Mouse (Mus musculus) layer of hippocampus, postnatal 36 days (tissue): Measurements from ENCODE around the gene Bcl2. TPM values are rescaled to one million over a fixed set of nuclear protein-coding genes. Genes with fewer than 3 reads are reported as not detected.

ENCODE experiments used
- DNase-seq, 2 experiments: peaks; one replicate each; pipeline ENCODE4 v3.0.0; 2022
- total RNA-seq, 2 experiments: library from RNA; stranded (reverse); gene quantifications; 2 replicates each; pipeline ENCODE4 v1.2.3; 2021

The Bcl2 gene
- total RNA-seq, 2 experiments from 2014 or later: 9.3 to 9.4 TPM

DNA sequence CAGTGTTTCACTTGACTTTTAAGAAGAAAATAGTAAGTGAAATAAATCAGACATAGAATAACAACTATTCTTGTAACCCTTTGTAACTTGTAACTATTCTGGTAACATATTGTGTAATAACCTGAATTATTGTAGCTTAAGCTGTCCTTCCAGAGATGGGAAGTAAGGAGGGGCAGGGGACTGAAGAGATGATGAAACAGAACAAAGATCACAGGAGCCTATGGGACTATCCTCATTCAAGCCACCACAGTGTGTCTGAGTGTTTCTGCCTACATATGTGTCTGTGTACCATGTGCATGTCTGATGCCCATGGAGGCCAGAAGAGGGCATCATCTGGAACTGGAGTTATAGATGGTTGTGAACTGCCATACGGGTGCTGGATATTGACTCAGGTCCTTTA is 49.1 kb downstream of the Bcl2 start:
- DNase-seq: no peak

DNA sequence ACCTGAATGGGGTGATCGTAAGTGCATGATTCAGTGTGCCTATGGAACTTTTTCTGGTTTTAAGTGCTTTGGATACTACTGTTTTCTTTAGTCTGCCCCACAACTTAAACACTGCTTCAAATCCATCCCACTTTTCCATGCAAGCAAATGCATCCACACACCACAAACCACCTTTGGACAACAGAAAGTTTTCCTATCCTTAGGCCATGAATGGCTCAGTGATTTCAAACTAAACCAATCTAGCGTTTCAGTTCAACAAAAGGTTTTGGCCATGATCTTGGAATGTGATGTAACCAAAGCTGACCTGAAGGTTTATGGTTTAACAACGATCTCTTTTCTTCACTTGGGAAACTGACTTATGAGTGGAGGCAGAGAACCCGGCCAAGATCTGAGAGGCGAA is 51.6 kb downstream of the Bcl2 start:
- no peak for DNase-seq

DNA sequence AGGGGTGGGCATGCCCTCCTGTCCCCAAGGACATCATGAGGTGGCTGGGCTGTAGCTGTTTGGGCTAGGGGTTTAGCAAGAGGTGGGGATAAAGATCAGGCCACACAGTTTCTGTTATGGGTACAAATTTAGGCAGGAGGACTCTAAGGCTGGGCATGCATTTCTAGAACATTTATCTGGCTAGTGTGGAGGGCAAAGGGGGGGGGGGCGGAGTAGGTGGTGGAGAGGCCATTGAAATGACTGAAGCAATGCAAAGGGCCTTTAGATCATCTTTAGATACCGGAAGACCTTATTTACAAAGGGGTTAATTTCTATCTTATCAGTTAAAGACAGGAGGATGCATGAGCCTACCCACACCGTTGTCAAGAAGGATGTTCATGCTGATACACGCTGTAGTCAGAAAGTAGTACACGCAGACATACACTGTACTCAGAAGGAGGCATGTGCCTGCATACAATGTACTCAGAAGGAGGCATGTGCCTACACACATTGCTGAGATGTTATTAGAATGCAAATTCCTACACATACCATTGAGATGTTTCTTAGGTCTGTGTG is 55.7 kb downstream of the Bcl2 start:
- DNase-seq: no peak

DNA sequence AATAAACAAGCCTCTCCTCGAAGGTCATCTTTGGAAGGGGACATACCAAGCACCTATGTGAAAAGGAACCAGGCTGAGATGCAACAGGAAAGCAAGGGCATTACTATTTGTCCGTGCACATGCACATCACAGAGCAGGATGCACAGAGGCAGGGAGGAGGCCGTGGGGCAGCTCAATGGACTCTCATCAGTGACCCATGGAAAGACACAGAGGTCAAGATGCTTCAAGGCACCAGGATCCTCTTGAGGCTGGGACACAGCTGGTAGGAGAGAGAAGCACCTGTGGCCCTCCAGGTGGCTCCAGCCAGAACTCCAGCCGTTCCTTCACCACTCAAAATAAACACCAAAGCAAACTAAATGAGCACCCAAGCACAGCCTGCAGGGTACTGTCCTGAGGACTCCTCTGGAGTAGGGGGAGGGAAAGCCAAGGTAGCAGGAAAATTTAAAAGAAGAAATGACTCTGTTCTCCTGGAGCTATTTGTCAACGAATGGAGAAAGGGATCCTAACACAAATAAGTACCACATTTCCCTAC is 57.8 kb downstream of the Bcl2 start:
- DNase-seq: no peak

DNA sequence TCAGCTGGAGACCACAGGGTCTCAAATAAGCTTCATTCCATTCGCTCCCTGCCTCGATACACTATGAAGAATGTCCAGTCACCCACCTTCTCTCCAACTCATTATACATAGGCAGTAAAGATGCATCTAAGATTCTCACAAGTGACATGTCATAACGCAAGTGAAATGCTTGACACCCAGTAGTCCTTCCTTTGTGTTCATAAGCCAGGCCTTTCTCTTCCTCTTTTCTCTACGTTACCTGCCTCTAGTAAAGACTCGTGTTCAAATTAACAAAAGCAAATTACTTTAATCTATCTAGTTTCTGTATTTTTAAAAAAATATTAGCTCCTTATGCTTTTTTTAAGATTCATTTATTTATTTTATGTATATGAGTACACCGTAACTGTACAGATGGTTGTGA is 59.8 kb downstream of the Bcl2 start:
- DNase-seq: no peak

DNA sequence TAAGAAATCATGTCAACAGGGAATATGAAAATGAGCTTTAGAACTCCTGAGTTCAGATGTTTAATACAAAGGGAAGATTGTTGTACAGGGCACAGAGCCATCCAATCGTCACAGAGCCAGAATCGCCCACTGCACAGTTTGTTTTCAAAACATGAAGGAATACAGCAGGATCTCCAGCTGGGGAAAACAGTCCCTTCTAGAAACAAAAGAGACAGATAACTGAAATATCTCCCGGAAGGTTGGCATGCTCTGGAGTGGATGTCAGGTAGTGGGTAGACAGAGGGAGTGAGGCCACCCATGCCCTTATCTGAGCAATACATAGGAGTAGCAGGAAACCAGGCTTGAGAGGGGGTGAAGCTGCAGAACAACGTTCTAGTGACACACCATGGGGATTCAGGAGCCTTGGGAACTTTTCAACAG is 60.6 kb downstream of the Bcl2 start:
- peak; percentile 28 to 41 for DNase-seq

DNA sequence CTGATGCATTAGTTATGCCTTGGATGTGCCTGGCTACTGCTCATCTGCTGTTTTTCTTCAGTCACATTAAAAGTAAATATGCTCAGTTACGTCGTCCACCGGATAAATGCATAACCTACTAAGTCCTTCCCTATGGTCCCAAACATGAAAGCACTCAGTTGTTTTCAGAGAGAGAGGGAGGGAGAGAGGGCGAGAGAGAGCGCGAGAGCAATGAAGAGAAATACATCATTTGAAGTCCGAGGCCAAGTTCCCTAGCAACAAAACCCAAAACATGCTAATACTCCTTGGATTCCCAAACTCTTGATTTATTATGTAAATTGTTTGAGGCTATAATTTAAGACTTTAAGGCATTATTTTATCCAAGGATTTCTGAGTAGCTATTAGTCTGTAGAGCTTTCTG is 62.9 kb downstream of the Bcl2 start:
- no peak for DNase-seq

DNA sequence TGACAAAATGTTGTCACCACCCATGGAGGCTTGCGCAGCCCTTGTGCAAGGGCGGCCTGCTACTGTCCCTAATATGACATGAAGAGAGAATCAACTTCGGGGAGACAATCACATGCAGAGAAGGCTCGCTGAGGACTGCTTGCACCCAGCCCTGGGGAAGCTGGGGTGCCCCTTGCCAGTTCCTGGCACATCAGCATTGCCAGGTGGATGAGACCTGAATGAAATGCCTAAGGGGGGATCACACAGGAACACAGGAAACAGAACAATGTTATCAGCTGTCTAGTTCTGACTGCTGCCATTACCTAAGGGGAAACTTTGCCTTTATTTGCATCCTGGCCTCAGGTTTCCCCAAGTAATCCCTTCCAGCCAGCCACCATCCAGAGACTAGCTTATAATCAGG is 63.6 kb downstream of the Bcl2 start:
- no peak for DNase-seq

DNA sequence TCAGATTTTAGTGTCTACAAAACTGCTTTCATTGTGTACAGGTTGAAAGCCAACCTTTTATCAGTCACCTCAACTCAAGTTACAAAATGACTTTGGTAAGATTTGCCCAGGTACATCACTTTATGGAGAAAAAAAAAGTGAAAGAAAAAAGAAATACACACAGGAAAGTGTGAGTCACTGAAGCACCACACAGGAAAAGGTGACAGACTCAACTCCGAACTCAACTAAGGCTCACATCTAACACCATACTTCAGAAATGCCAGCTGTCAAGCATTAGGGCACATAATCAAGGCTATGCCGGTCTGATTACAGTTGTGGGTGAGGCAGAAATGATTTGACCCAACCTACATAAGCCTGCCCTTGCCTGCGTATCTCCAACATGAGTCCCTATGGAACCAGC is 66.7 kb downstream of the Bcl2 start:
- no peak for DNase-seq

DNA sequence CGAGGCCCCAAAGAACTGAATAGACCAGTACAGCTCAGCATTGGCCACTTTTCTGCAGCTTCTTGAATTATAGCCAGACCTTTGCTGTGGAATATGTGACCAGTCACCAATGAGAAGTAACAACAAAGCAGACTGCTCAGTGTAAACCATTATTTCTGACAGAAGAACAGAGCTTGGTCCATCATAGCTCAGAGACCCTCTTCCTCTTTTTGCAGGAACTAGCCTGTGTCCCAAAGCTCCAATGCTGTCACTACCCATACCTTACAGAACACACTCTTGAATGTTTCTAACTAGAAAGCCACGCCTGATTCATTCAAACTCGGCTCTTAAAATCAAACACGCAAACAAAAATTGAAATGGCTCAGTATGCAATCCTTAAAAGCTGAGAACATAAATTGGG is 69.5 kb downstream of the Bcl2 start:
- no peak for DNase-seq

DNA sequence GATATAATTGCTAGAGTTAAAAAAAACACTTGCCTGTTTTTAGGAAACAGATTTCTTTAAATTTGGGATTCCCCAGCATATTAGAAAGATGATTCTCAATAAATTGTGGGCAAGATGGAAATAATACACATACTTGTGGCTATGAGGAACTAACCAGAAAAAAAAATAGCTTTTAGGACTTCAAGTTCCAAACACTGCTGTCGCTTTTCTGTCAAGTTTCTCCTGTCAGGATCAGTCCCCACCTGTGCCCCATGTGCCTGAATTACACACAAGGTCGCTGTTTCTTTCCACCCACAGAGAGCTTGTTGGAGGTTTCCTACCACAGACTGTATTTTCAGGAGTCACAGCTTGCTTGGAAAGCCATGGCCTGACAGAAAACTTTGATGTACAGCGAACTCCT is 70.5 kb downstream of the Bcl2 start:
- DNase-seq: no peak

DNA sequence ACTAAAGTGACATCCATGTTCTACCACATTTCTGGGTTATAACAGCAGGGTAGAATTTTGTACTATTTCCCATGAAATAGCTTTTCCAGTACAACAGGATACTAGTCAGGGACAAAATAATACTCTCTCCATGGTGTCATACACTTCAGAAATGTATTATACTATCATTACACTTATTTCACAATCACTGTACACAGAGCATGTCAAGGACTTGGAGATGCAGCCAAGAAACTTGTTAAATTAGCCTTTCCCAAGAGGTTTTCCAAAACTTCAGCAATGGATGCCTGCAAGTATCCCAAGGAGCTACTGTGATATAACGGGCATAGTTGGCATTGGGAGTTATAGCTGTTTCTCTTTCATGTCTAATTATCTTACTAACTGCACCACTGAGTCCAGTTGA is 73.5 kb downstream of the Bcl2 start:
- no peak for DNase-seq

DNA sequence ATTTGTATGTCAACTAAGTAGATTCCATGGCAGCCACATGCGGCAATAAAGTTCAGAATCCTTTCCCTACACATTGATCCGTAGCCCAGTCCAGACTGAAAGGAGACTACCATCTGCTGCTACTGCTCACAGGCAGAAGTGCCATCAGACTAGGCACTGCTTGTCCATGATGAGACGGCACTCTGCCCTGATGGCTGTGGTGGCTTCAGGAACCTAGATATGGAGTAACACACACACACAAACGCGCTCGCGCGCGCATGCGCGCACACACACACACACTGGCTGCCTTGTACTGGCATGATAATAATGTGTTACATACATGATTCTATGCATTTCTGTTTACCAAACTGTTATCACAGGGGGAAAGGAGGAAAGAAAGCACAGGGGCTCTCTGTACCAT is 76.4 kb downstream of the Bcl2 start:
- no peak for DNase-seq

DNA sequence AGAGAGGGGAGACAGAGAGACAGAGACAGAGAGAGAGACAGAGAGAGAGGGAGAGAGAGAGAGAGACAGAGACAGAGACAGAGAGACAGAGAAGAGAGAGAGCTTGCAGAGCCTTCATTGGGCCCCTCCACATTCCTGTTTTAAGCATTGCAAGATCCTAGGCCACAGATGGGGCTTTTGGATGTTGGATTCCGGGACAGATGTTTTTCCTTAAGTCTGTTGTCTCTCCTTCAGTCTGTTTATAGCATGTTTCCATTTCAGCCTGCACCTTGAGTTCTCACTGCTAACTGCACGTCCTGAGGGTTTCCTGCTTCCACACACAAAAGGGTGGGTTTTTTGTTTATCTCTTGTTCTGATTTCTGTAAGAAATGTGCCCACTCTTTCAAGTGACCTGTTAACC is 77.4 kb downstream of the Bcl2 start:
- no peak for DNase-seq

DNA sequence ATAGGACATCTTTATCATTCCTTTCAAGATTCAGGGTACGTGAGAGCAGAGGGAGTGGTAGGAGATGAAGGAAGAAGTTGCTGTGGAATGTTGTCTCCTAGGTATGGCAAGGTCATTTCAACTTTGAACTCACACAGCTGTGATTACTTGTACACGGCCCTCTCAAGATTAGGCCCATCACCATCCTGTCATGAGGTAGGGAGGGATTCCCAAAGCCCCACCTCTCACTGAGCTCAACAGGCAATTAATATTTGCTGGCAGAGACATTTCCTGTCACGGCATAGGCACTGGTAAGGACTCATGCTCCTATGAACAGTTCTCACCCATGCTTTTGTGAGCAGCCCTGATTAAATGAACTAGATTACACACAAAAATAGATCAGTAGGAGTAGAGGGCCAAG is 80.9 kb downstream of the Bcl2 start:
- no peak for DNase-seq

DNA sequence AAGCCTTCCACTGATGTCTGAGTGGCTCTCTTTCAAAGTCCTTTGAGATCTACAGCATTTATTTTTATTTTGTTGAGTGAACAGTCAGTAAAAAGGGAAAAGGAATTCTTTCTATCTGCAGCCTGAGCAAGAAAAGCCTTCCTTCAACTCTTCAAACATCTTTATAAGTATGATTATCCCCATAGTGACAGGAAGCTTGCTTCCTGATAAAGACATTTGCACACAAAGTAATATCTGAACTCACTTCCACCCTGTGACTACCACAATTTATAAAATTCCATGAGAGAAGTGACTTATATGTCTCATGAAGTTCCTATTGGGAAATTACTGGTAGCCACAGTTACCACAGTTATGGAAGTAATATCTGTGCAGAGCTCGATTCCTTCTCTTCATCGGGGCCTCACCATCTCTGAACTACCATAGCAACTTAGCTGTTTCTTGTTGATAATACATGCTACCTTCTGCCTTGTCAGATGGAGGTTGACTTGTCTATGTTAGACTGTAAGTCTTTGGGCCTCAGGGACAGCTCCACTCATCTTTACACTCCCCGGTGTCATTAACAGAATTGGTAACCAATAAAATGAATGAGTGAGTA is 82.1 kb downstream of the Bcl2 start:
- DNase-seq: no peak

DNA sequence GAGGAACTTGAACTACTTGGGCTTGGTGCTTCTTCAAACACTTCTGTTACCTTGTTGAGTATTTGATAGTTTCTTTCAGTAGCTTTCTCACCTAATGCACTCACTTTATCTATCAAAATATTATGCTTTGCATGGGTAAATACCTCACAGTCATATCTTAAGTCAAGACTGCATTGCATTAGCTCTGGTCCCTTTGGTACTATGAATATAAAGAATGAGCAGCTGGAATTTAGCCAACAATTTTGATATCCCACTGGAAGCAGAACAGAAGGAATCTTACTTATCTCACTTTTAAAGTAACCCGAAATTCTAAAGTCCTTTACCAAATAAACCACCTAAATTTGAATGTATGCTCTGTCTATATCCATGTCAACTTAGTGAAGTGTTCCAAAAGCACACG is 83.1 kb downstream of the Bcl2 start:
- no peak for DNase-seq

DNA sequence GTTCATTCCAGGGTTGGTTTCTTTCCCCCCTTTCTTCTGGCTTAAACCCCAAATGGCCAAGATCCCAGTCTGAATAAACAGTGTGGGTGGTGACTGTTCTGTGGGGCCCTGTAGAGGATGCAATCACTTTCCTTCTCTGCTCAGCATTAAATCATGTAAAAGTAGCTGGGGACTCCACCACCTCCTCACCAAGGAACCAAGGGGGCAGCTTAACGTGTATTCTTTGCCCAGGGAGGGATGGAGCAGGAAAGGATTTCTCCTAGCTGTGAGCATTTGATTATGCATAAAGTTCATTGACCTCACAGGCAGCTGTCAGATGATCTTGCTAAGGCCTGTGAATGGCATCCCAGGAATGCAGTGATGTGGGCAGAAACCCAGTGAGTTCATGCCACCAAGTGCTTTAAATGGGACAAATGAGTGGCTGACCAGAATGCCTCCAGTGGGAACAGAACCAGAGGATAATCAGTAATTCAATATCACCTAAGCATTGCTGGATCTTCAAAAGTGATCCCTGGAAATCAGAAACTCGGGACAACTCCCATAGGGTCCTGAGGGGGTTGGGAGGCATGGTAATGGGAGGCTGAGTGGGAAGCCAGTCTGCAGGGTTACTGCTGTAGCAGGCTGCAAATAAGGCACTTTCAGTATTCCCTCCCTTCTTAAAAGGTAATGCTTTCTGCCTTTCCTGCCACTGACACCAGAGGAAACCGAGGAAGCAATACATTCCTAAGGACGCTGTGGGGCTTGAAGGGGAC is 84.0 kb downstream of the Bcl2 start:
- DNase-seq: no peak

DNA sequence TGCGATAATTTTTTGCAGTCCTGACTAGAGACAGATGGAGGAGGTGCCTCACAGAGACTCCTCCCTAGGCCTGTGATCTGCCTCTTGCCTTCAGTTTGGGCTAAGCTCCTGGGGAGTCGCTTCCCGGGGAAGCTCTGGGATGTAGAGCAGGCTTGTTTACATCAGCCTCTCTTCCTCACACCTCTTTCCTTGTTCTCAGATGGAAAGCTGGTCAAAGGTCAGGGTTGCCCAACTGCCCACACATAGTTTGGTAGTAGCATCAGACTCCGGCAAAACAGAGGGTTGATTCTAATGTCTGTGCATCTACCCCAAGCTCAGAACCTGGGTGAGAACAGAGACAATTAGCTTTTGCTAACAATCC is 84.6 kb downstream of the Bcl2 start:
- DNase-seq: no peak

DNA sequence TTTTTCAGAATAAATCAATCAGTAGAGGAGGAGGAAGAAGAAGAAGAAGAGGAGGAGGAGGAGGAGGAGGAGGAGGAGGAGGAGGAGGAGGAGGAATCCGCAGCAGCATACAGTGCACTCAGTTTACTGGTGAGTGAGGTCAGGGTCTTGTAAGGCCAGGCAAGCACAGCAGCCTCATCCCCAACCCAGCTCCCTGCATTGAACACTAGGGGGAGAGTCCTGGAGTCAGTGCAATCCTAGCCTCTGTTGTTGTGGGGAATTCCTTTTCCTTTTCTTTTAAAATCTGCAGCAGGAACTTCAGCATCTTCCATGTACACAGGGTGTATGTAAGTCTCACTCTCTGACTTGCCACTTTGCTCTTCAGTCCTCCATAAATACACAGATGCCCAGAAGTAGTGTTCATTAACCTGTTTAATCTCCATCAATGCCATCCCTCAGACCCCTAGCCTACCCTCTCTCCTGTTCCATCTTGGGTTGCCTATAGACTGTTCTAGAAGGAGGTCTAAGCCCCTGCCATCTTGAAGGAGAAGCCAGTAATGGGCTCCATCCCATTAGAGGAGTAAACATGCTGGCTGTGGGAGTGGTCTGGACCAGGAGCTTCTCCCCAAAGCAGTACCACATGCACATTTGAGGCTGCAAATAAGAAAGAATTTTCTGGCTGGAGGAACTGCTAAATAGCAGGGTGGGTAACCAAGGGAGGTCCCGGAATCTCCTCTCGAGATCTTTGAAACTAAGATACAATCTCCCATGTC is 85.2 kb downstream of the Bcl2 start:
- DNase-seq: no peak

DNA sequence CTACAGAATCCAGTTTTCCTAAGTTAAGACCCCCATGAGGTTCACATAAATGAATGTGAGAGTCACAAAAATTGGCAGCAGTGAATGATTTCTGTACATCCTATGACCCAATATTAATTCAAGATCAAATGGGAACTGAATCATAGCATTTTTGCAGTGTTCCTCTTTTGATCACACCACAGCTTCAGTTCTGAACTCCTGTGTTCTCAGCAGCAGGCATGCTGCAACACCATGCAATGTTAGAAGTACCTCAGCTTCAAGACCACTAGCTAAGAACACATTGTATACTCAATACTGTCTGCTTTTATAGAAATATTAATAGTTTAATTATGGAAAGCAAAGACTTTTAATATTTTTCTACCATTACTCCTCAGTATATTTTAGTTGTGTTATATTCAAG is 85.8 kb downstream of the Bcl2 start:
- DNase-seq: no peak

DNA sequence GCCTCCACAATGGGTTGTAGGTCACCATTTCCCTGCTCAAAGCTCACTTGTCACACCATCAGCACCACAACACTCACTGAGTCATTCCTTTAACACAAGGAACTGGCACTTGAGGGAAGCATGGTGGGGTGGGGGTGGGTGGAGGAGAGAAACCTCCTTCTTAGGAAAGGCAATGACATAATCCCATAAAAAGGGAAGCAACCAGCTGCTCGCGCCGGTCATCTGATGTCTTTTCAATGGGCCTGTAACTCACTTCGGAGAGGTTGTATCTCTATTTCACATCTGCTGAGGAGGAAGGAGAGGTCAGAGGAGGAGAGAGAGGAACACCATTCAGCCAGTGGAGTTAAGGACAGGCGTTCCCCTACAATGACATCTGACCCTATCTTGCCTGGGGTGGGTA is 86.8 kb downstream of the Bcl2 start:
- DNase-seq: no peak

DNA sequence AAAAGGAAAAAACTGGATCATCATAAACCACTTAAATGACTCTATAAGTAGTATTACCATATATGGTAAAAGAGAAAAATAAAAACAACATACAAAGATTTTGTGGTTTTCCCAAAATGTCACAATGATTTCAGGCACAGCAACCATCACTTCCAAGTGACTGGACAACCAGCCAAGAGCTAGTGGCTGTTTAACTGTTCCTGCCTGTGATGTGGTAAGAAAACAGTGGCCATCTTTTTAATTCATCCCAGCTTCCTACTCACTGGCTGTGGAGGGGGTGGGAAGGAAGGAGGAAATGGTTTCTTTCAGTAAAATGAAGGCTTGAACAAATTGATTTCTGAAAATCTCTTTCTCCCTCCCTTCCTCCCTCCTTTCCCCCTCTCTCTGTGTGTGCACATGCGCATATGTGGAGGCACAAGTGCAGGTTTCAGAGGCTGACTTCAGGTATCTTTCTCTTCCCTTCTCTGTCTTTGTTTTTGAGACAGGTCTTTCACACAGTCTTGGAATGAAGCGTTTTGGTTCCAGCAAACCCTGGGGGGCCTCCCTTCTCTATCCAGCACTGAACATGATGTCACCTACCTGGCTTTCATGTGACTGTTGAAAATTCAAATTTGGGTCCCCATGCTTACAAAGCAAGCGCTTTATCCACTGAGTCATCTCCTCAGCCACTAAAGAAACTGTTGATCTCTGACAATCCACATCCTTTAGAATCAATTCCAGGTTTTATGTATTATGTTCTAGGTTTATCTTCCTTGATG is 93.7 kb downstream of the Bcl2 start:
- no peak for DNase-seq
